Mouse (Mus musculus) ovary, adult 10 weeks (tissue): ENCODE measurements around the gene Pate3. TPM values are rescaled to one million over a fixed set of nuclear protein-coding genes. Genes with fewer than 3 reads are reported as not detected.

Experiments used
- polyA plus RNA-seq: library from polyadenylated mRNA; stranded (reverse); fragments of 350-450 nt; fragmentation: Illumina TruSeq; extraction: RNeasy Lipid Tissue Mini Kit (QIAGEN cat#74804); gene quantifications from one replicate; pipeline ENCODE4 v1.2.3, GENCODE M21; 2014

Pate3 gene
- polyA plus RNA-seq: not detected

GRCm38 (mm10) chr9:35648102-35648501 lies at the start of gene Pate3:
TSS of gene Pate3 (minus strand) at chr9:35648202.

DNA sequence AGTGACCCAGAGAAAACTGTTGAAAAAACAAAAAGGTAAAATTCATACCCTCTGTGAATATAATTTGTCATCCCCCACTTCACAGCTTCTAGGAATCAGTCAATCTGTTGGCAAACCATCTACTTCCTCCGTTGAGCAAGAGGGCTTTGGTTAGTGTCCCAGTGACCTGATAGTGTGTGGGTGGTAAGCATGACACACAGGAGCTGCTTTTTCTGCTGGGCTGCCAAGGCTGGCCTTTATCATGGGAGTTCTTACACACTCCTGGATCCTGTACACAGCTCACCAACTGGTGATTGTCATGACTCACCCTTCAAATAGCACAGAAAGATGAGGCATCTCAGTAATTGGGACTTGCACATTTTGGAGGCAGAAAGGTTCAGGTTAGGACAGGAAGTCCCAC lies 39.0 kb upstream of the Pate3 start, which contains the start of gene Pate1:
Gene Pate1 (minus strand): TSS at position 378 of the 400 bp plus-strand sequence.

GRCm38 (mm10) chr9:35611841-35612240 lies 36.2 kb downstream of the Pate3 start, which contains the start of gene Pate4:
TSS of gene Pate4 (minus strand) at chr9:35611941.

Other genes with a start within 250 kb of the Pate3 start
- 40.4 TPM for gene Cdon, start 227.1 kb downstream of the Pate3 start, polyA plus RNA-seq
- gene Gm1113, start 129.9 kb downstream of the Pate3 start, polyA plus RNA-seq: not detected
- 0.37 TPM for gene Ddx25, start 89.7 kb downstream of the Pate3 start, polyA plus RNA-seq
- 45.2 TPM for gene Pus3, start 89.6 kb downstream of the Pate3 start, polyA plus RNA-seq
- gene Pate2, start 77.9 kb downstream of the Pate3 start, polyA plus RNA-seq: 0.83 TPM
- 20.0 TPM for gene Hyls1, start 77.8 kb downstream of the Pate3 start, polyA plus RNA-seq
- gene Pate4, start 36.3 kb downstream of the Pate3 start, polyA plus RNA-seq: not detected
- gene Pate1, start 39.2 kb upstream of the Pate3 start, polyA plus RNA-seq: not detected
- gene Gm17677, start 92.8 kb upstream of the Pate3 start, polyA plus RNA-seq: not detected
- gene Gm17727, start 129.9 kb upstream of the Pate3 start, polyA plus RNA-seq: not detected
- not detected for gene Gm27235, start 141.9 kb upstream of the Pate3 start, polyA plus RNA-seq
- 0.60 TPM for gene D730048I06Rik, start 141.9 kb upstream of the Pate3 start, polyA plus RNA-seq
- gene 9230110F15Rik, start 195.9 kb upstream of the Pate3 start, polyA plus RNA-seq: not detected